Mouse (Mus musculus): ENCODE measurements around the gene Mpzl3. TPM values are rescaled to one million over a fixed set of nuclear protein-coding genes. Genes with fewer than 3 reads are reported as not detected.

Mpzl3 gene
- polyA plus RNA-seq, 2 experiments: 0.33 to 1.0 TPM

DNA sequence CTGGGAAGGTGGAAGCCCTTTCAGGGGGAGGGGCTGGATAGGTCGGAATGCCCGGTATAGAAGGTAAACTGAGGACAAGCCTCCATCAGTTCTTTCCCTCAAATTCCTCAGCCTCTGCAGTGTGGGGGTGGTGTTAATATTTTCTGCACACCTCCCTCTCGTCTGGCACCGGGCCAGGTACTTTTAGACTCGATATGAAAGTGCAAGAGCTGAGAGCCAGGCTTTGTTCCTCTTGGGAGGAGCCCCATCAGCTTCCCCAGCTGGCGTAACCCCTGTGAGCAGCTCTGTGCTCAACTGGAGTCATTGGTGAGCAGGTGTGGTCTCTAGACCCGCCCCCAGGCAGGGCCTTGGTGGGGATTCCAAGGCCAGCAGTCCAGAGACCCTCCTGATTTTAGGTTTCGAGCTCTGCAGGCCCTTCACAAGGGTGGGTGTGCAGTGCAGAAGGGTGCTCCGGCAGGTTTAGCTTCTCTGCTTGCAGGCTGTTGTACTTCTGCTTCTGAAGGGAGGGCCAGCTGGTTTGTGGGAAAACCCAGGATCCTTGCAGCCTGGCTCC is 67.3 kb downstream of the Mpzl3 start:
- Histone ChIP-seq H3K27me3 (ENCODE audit: control insufficient read depth, insufficient read depth, low read length) (no peaks in the 10 kb centered on the region), H3K4me1 (replicated peaks; ENCODE audit: control insufficient read depth in 2 of 2, insufficient read depth in 2 of 2, low read length in 1 of 2) (no peaks in the 10 kb centered on the region), H3K4me2 (ENCODE audit: low read depth) (no peak overlapping the region), H3K36me3 (replicated peaks; ENCODE audit: control insufficient read depth, insufficient read depth, low read depth) (no peaks in the 10 kb centered on the region), H3K9me3 (ENCODE audit: control insufficient read depth, low read length) (no peaks in the 10 kb centered on the region), H3K9ac (replicated peaks) (no peak overlapping the region), H3K4me3 (ENCODE audit: insufficient read depth in 1 of 2, low read depth in 2 of 2, low read length in 2 of 2) (no peak overlapping the region), H3K27ac (no peak overlapping the region)
- no peak for ATAC-seq (ENCODE audit: insufficient read depth)
- no peak for DNase-seq (ENCODE audit: low read depth in 3 of 3, low spot score in 3 of 3)
- WGBS (ENCODE audit: insufficient replicate concordance): 15% methylated on average over 9 of the region's 9 CpGs
- TF ChIP-seq CTCF (IDR thresholded peaks at IDR 0.05; ENCODE audit: low read depth): no peak
- no peak for TF ChIP-seq EP300 (IDR thresholded peaks at IDR 0.05; ENCODE audit: low read depth)

DNA sequence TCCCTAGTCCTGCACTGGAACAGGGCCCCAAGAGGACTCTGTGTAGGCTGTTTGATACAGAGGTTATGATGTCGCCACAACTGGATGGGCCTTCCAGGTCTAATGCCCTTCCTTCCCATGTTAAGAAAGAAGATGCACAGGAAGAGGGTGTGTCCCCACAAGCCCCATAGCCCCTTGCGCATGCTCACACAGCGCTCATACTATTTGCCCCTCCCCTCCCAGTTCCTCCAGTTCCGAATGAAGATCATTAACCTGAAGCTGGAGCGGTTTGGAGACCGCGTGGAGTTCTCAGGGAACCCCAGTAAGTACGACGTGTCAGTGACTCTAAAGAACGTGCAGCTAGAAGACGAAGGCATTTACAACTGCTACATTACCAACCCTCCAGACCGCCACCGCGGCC is 70.2 kb downstream of the Mpzl3 start:
- ATAC-seq (ENCODE audit: insufficient read depth): no peak
- no peaks in the 10 kb centered on the region for H3K36me3 ChIP-seq (replicated peaks; ENCODE audit: control insufficient read depth, insufficient read depth, low read depth)
- 69% methylated on average over 14 of the region's 14 CpGs for WGBS (ENCODE audit: insufficient replicate concordance)
- no peak overlapping the region for H3K4me2 ChIP-seq (ENCODE audit: low read depth)
- no peaks in the 10 kb centered on the region for H3K9me3 ChIP-seq (ENCODE audit: control insufficient read depth, low read length)
- TF ChIP-seq CTCF (IDR thresholded peaks at IDR 0.05; ENCODE audit: low read depth) (no peak), EP300 (IDR thresholded peaks at IDR 0.05; ENCODE audit: low read depth) (no peak)
- H3K27me3 ChIP-seq (ENCODE audit: control insufficient read depth, insufficient read depth, low read length): no peaks in the 10 kb centered on the region
- DNase-seq (ENCODE audit: low read depth in 3 of 3, low spot score in 3 of 3): no peak
- H3K4me1 ChIP-seq (replicated peaks; ENCODE audit: control insufficient read depth in 2 of 2, insufficient read depth in 2 of 2, low read length in 1 of 2): no peaks in the 10 kb centered on the region
- no peak overlapping the region for H3K4me3 ChIP-seq (ENCODE audit: insufficient read depth in 1 of 2, low read depth in 2 of 2, low read length in 2 of 2)
- no peak overlapping the region for H3K27ac ChIP-seq
- no peak overlapping the region for H3K9ac ChIP-seq (replicated peaks)

DNA sequence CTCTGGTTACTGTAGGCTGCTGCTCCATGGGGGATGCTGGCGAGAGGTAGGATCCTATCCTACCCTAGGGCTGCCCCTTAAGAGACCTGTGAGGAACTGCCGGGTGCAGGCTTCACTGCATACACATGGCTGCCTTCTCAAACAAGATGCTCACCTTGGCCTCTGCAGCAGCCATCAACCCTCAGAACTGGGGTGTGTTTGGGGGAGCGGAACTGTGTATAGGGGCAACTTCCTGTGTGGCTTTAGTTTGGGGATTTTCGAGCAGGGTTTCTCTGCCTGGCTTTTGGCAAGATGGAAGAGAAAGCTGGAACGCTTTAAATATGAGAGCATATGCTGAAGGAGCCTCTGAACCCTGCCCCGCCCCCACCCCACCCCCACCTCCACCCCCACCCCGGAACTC is 72.0 kb downstream of the Mpzl3 start:
- no peak for ATAC-seq (ENCODE audit: insufficient read depth)
- no peak for DNase-seq (ENCODE audit: low read depth in 3 of 3, low spot score in 3 of 3)
- TF ChIP-seq EP300 (IDR thresholded peaks at IDR 0.05; ENCODE audit: low read depth) (no peak), CTCF (IDR thresholded peaks at IDR 0.05; ENCODE audit: low read depth) (no peak)
- Histone ChIP-seq H3K9me3 (ENCODE audit: control insufficient read depth, low read length) (no peaks in the 10 kb centered on the region), H3K4me1 (replicated peaks; ENCODE audit: control insufficient read depth in 2 of 2, insufficient read depth in 2 of 2, low read length in 1 of 2) (no peaks in the 10 kb centered on the region), H3K27me3 (ENCODE audit: control insufficient read depth, insufficient read depth, low read length) (no peaks in the 10 kb centered on the region), H3K4me2 (ENCODE audit: low read depth) (no peak overlapping the region), H3K27ac (no peak overlapping the region), H3K36me3 (replicated peaks; ENCODE audit: control insufficient read depth, insufficient read depth, low read depth) (no peaks in the 10 kb centered on the region), H3K4me3 (ENCODE audit: insufficient read depth in 1 of 2, low read depth in 2 of 2, low read length in 2 of 2) (no peak overlapping the region), H3K9ac (replicated peaks) (no peak overlapping the region)
- 41% methylated on average over 7 of the region's 7 CpGs for whole genome bisulfite sequencing (ENCODE audit: insufficient replicate concordance)

Other genes starting within 250 kb of the Mpzl3 start
- 2.3 and 3.0 TPM in 2 replicates for gene Kmt2a, start 173.9 kb upstream of the Mpzl3 start, polyA plus RNA-seq (2012; rRNA removed)
- 2.3 TPM in 2 replicates for gene Kmt2a, start 173.9 kb upstream of the Mpzl3 start, polyA plus RNA-seq (2014; fragmentation: Nextera tagmentation; extraction: Ambion mirVana)
- gene Atp5l, start 134.4 kb upstream of the Mpzl3 start, polyA plus RNA-seq (2012; rRNA removed): 261 and 418 TPM in 2 replicates
- 577 and 630 TPM in 2 replicates for gene Atp5l, start 134.4 kb upstream of the Mpzl3 start, polyA plus RNA-seq (2014; fragmentation: Nextera tagmentation; extraction: Ambion mirVana)
- 6.1 and 7.6 TPM in 2 replicates for gene Ube4a, start 89.6 kb upstream of the Mpzl3 start, polyA plus RNA-seq (2012; rRNA removed)
- 11.6 and 13.1 TPM in 2 replicates for gene Ube4a, start 89.6 kb upstream of the Mpzl3 start, polyA plus RNA-seq (2014; fragmentation: Nextera tagmentation; extraction: Ambion mirVana)
- gene Cd3g, start 74.8 kb upstream of the Mpzl3 start, polyA plus RNA-seq (2012; rRNA removed): 0.09 and 0.26 TPM in 2 replicates
- gene Cd3g, start 74.8 kb upstream of the Mpzl3 start, polyA plus RNA-seq (2014; fragmentation: Nextera tagmentation; extraction: Ambion mirVana): 0.25 and 0.51 TPM in 2 replicates
- gene Cd3d, start 73.4 kb upstream of the Mpzl3 start, polyA plus RNA-seq (2012; rRNA removed): 0.02 TPM in 1 of 2 replicates, not detected in the other
- gene Cd3d, start 73.4 kb upstream of the Mpzl3 start, polyA plus RNA-seq (2014; fragmentation: Nextera tagmentation; extraction: Ambion mirVana): 0.32 TPM in 1 of 2 replicates, not detected in the other
- not detected in 2 replicates for gene Cd3e, start 45.6 kb upstream of the Mpzl3 start, polyA plus RNA-seq (2012; rRNA removed)
- not detected in 2 replicates for gene Cd3e, start 45.6 kb upstream of the Mpzl3 start, polyA plus RNA-seq (2014; fragmentation: Nextera tagmentation; extraction: Ambion mirVana)
- 4.4 and 4.9 TPM in 2 replicates for gene Mpzl2, start 15.4 kb upstream of the Mpzl3 start, polyA plus RNA-seq (2012; rRNA removed)
- 3.1 and 4.7 TPM in 2 replicates for gene Mpzl2, start 15.4 kb upstream of the Mpzl3 start, polyA plus RNA-seq (2014; fragmentation: Nextera tagmentation; extraction: Ambion mirVana)
- 0.03 and 0.09 TPM in 2 replicates for gene Jaml, start 24.0 kb downstream of the Mpzl3 start, polyA plus RNA-seq (2012; rRNA removed)
- gene Jaml, start 24.0 kb downstream of the Mpzl3 start, polyA plus RNA-seq (2014; fragmentation: Nextera tagmentation; extraction: Ambion mirVana): 0.21 and 0.25 TPM in 2 replicates
- gene Scn2b, start 62.6 kb downstream of the Mpzl3 start, polyA plus RNA-seq (2012; rRNA removed): 0.13 and 0.15 TPM in 2 replicates
- gene Scn2b, start 62.6 kb downstream of the Mpzl3 start, polyA plus RNA-seq (2014; fragmentation: Nextera tagmentation; extraction: Ambion mirVana): 0.08 and 0.10 TPM in 2 replicates
- gene Scn4b, start 83.2 kb downstream of the Mpzl3 start, polyA plus RNA-seq (2012; rRNA removed): 0.03 and 0.06 TPM in 2 replicates
- 0.01 TPM in 1 of 2 replicates, not detected in the other for gene Scn4b, start 83.2 kb downstream of the Mpzl3 start, polyA plus RNA-seq (2014; fragmentation: Nextera tagmentation; extraction: Ambion mirVana)
- gene BC049352, start 126.8 kb downstream of the Mpzl3 start, polyA plus RNA-seq (2012; rRNA removed): 0.04 TPM in 1 of 2 replicates, not detected in the other
- gene BC049352, start 126.8 kb downstream of the Mpzl3 start, polyA plus RNA-seq (2014; fragmentation: Nextera tagmentation; extraction: Ambion mirVana): 0.11 TPM in 1 of 2 replicates, not detected in the other
- 0.06 and 0.12 TPM in 2 replicates for gene Tmprss4, start 148.9 kb downstream of the Mpzl3 start, polyA plus RNA-seq (2012; rRNA removed)
- 0.05 TPM in 1 of 2 replicates, not detected in the other for gene Tmprss4, start 148.9 kb downstream of the Mpzl3 start, polyA plus RNA-seq (2014; fragmentation: Nextera tagmentation; extraction: Ambion mirVana)
- 1.2 and 1.4 TPM in 2 replicates for gene Il10ra, start 214.0 kb downstream of the Mpzl3 start, polyA plus RNA-seq (2012; rRNA removed)
- gene Il10ra, start 214.0 kb downstream of the Mpzl3 start, polyA plus RNA-seq (2014; fragmentation: Nextera tagmentation; extraction: Ambion mirVana): 1.2 and 1.3 TPM in 2 replicates

Measured in liver, embryonic 14.5 days (tissue).